Mouse (Mus musculus): ENCODE measurements around the gene Ano6. TPM values are rescaled to one million over a fixed set of nuclear protein-coding genes. Genes with fewer than 3 reads are reported as not detected.

The Ano6 gene
- polyA plus RNA-seq, 1 experiment from 2014 or later: 7.8 TPM

DNA sequence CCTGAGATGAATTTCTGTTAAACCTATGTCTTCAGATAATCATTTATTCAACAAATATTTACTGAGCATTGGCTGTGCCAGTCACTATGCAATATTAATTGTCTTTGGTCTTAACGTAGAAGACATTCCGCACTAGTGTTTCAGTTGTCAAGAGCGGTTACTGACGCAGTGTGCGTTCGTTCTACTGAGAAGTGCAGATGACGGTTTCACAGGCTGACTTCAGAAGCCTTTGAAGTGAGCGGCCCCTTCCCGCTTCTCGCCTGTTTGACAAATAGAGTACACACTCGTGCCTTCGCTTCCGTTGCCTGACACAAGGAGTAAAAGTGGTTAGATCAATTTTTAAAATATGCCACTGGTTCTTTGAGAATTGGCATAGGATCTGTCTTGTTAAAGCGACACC, 113.6 kb downstream of the Ano6 start:
- Histone ChIP-seq H3K9me3 (replicated peaks) (no peaks in the 10 kb centered on the region), H3K9ac (no peak overlapping the region), H3K27me3 (no peaks in the 10 kb centered on the region), H3K4me1 (replicated peaks) (peaks cover 57% of the 10 kb centered on the region), H3K4me2 (no peak overlapping the region), H3K36me3 (no peaks in the 10 kb centered on the region), H3K4me3 (replicated peaks) (no peak overlapping the region), H3K27ac (no peak overlapping the region)
- 83% methylated on average over 14 of the region's 14 CpGs for WGBS (ENCODE audit: insufficient replicate concordance)
- no peak for DNase-seq
- ATAC-seq (ENCODE audit: low read depth): no peak

DNA sequence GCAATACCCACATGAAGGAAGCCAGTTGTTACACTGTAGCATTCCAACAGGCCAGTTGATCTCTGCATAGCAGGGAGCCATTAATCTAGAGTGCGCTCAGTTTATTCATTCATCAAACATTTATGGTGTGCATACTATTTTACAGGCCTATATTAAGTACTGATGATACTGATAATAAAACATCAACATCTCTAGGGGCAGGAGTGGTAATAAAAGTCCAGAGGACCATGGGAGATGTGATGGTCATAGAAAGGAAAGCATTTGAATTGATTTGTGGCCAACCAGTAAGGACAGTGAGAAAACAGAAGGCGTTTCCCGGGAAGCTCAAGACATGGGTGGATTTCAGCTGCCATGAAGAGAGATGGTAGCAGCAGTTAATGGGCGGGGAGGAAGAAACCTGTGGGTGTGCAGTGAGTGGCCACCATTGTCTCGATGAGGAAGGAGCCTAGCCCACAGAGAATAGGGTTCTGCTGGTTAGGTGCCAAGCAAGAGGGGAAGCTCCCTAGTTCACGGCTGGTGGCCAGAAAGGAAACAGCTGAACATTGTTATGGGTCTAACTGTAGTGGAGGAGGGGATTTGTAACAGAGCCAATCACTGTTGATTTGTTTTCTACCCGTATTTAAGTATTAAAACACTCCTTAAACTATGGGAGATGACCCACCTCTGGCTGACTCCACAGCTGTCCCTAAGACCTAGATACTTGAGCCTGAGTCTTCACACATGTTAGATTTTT, 115.5 kb downstream of the Ano6 start:
- DNase-seq (no peak), ATAC-seq (ENCODE audit: low read depth) (no peak)
- peak overlapping the region; percentile 29 for H3K4me2 ChIP-seq
- peak overlapping the region; percentile 23; the same call in 1 of the 2 replicates for H3K9ac ChIP-seq
- H3K9me3 ChIP-seq (replicated peaks): no peaks in the 10 kb centered on the region
- H3K4me3 ChIP-seq (replicated peaks): 0 out of 2 replicates have a peak overlapping the region, but pooled peaks have one; percentile 2
- no peaks in the 10 kb centered on the region for H3K36me3 ChIP-seq
- H3K27me3 ChIP-seq: no peaks in the 10 kb centered on the region
- peak overlapping the region; percentile 37 for H3K27ac ChIP-seq
- 50% methylated on average over 7 of the region's 7 CpGs for WGBS (ENCODE audit: insufficient replicate concordance)
- peaks cover 67% of the 10 kb centered on the region for H3K4me1 ChIP-seq (replicated peaks)

DNA sequence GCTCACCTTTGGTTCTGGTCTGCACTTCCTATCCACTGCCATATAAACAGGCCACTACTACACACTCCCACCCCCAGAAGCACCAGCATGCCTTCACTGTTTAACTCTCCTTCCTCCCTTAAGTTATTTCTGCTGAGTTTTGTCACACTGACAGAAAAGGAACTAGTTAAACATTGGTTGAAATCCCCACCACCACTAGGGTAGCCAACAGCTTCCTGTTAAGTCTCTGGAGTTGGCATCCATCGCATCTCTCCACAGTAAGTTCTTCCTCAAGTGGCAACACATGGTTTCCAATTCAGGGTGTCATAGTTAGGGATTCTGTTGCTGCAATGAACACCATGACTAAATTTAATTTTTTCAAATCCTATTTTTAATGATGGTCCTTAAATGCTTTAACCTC, 116.2 kb downstream of the Ano6 start:
- H3K27ac ChIP-seq: peak overlapping the region; percentile 37

DNA sequence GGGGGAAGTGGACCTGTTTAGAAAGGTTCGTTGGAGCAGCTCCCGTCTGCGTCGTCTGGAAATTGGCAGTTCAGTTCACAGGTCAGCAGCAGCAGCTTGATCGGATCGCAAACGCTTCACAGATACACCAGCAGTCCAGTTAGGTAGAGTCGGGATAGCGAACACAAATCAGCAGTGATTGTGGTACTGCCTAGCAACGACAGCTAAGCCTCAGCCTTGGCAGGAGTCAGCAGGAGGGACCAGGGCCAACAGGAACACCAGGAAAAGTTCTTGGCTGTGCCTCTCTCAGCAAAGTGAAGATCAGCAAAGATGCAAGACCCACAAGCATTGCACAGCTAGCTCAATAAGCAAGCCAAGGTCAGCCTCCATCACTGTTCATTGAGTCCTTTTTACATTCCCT, 116.7 kb downstream of the Ano6 start:
- Histone ChIP-seq H3K4me3 (replicated peaks) (peak overlapping the region; percentile 20; the same call in 1 of the 2 replicates), H3K36me3 (no peaks in the 10 kb centered on the region), H3K9ac (peak overlapping the region; percentile 46; the same call in 1 of the 2 replicates), H3K4me2 (peak overlapping the region; percentile 55), H3K27me3 (no peaks in the 10 kb centered on the region), H3K4me1 (replicated peaks) (peaks cover 64% of the 10 kb centered on the region), H3K27ac (peak overlapping the region; percentile 59), H3K9me3 (replicated peaks) (no peaks in the 10 kb centered on the region)
- no peak for DNase-seq
- 88% methylated on average over 10 of the region's 10 CpGs for WGBS (ENCODE audit: insufficient replicate concordance)
- ATAC-seq (ENCODE audit: low read depth): no peak

More for the DNA sequence above, 116.2 kb downstream of the Ano6 start:
- no peaks in the 10 kb centered on the region for H3K27me3 ChIP-seq
- H3K9me3 ChIP-seq (replicated peaks): no peaks in the 10 kb centered on the region
- 77% methylated on average over 1 of the region's 1 CpGs for WGBS (ENCODE audit: insufficient replicate concordance)
- H3K4me2 ChIP-seq: peak overlapping the region; percentile 29; the same call in 1 of the 2 replicates
- H3K4me3 ChIP-seq (replicated peaks): no peak overlapping the region
- no peaks in the 10 kb centered on the region for H3K36me3 ChIP-seq
- H3K4me1 ChIP-seq (replicated peaks): peaks cover 67% of the 10 kb centered on the region
- no peak for DNase-seq
- no peak for ATAC-seq (ENCODE audit: low read depth)
- H3K9ac ChIP-seq: no peak overlapping the region

DNA sequence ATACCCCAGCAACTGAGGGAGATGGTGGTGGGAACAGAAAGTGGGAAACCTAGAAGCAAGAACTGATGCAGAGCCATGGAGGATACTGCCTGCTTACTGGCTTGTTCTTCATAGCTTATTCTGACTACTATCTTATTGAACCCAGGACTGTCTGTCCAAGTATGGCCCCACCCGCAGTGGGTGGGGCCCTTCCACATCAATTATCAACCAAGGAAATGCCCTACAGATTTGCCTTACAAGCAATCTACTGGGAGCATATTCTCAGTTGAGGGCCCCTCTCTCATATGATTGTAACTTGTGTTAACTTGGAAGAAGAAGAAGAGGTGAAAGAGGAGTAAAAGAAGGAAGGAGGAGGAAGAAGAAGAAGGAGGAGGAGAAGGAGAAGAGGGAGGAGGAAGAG, 117.3 kb downstream of the Ano6 start:
- DNase-seq: peak; percentile 65
- Histone ChIP-seq H3K27ac (peak overlapping the region; percentile 71), H3K9ac (peak overlapping the region; percentile 46; the same call in 1 of the 2 replicates), H3K36me3 (0 out of 2 replicates have a peak, but pooled peaks cover 2% of the 10 kb centered on the region), H3K4me3 (replicated peaks) (peak overlapping the region; percentile 20), H3K4me2 (peak overlapping the region; percentile 55), H3K4me1 (replicated peaks) (peaks cover 59% of the 10 kb centered on the region), H3K27me3 (no peaks in the 10 kb centered on the region), H3K9me3 (replicated peaks) (no peaks in the 10 kb centered on the region)
- ATAC-seq (ENCODE audit: low read depth): peak; percentile 96
- 30% methylated on average over 1 of the region's 1 CpGs for WGBS (ENCODE audit: insufficient replicate concordance)

DNA sequence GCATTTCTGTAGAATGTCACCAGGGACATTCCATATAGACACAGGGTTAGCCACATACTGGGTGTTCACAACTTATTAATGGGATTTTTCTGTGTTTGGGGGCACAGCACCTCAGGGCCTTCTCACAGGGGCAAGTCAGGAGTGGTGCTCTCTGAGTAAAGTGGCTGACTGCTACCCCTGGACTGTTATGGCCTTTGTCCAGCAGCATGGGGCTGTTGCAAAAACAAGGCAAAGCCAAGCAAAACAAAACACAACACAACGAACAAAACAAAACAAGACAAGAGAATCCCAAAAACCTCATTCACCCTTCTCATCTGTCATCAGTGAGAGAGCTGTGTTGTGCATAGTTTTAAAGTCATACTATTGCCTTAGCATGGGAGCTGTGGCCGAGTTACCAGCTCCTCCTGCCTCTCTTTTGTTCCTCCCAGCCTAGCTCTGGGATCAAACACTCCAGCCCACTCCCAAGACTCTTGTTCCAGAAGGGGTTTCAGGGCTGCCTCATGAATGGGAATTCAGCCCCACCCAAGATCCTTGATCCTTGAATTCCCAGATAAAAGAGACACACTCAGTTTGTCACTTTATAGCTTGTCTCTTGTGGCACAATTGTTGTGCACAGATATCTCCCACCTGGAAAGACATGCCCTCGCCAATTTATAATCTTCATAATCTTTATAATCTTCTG, 119.6 kb downstream of the Ano6 start:
- Histone ChIP-seq H3K9ac (no peak overlapping the region), H3K27ac (no peak overlapping the region), H3K36me3 (0 out of 2 replicates have a peak, but pooled peaks cover 2% of the 10 kb centered on the region), H3K27me3 (no peaks in the 10 kb centered on the region), H3K4me3 (replicated peaks) (no peak overlapping the region), H3K4me2 (no peak overlapping the region), H3K4me1 (replicated peaks) (peaks cover 51% of the 10 kb centered on the region), H3K9me3 (replicated peaks) (no peaks in the 10 kb centered on the region)
- no peak for DNase-seq
- ATAC-seq (ENCODE audit: low read depth): no peak
- WGBS (ENCODE audit: insufficient replicate concordance): 59% methylated on average over 3 of the region's 3 CpGs

DNA sequence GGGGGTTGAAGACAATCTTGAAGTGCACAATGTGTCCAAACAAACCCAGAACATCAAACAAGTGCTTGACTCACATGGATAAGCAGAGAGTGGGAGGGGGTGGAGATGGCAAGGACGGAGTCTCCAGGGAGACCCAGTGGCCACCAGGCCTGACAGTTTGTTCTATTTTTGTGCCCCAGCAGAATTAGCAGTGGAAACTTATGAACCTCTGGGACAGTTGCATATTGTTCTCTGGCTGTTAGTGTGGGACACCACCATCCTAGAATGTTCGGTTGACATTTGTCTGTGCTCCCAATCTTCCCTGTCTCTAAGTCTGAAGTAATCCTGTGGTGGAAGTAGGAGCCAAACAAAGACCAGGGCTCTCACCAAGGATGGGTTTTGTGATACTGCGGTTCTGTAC, 124.3 kb downstream of the Ano6 start:
- Histone ChIP-seq H3K4me1 (replicated peaks) (peaks cover 35% of the 10 kb centered on the region), H3K4me2 (no peak overlapping the region), H3K27ac (0 out of 2 replicates have a peak overlapping the region, but pooled peaks have one; percentile 21), H3K9ac (no peak overlapping the region), H3K36me3 (0 out of 2 replicates have a peak, but pooled peaks cover 7% of the 10 kb centered on the region), H3K4me3 (replicated peaks) (no peak overlapping the region), H3K9me3 (replicated peaks) (no peaks in the 10 kb centered on the region), H3K27me3 (no peaks in the 10 kb centered on the region)
- WGBS (ENCODE audit: insufficient replicate concordance): 75% methylated on average over 3 of the region's 3 CpGs
- ATAC-seq (ENCODE audit: low read depth) (no peak), DNase-seq (no peak)

DNA sequence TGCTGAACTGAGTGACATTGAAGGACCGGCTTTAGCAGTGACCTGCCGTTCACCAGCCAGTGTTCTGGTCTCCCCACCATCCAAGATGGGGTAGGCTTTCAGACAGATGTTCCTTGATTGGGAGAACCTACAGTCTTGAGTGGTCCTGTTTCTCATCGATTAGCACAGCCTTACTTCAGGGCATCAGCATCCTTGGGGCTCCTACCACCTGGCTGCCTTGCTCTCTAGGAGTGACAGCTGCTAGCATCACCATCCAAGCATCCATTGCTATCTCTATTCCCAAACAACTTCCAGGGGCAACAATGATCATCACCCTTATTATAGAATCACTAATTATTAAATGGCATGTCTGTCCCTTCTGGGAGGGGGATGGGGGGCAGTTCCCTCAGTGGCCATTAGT, 124.8 kb downstream of the Ano6 start:
- ATAC-seq (ENCODE audit: low read depth) (no peak), DNase-seq (no peak)
- Histone ChIP-seq H3K4me1 (replicated peaks) (peaks cover 34% of the 10 kb centered on the region), H3K9me3 (replicated peaks) (no peaks in the 10 kb centered on the region), H3K4me2 (no peak overlapping the region), H3K9ac (no peak overlapping the region), H3K4me3 (replicated peaks) (no peak overlapping the region), H3K27me3 (no peaks in the 10 kb centered on the region), H3K36me3 (0 out of 2 replicates have a peak, but pooled peaks cover 7% of the 10 kb centered on the region), H3K27ac (0 out of 2 replicates have a peak overlapping the region, but pooled peaks have one; percentile 21)
- WGBS (ENCODE audit: insufficient replicate concordance): 81% methylated on average over 3 of the region's 3 CpGs

DNA sequence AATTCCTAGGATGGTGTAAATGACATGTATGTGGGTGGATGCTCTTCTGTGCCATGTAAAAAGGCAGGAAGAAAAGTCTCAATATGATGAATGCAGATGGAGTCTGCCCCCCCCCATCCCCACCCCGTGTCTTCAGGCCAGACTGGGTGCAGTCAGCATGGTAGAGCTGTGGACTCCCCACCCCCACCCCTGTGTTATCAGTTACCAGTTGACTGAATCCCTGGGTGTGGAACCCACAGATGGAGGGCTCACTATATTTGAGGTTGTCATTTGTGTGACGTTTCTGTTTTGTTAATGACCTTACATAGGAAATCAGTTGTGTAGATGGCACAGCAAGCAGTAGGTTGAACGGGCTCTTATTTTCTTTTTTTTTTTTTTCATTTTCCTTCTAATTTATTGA, 126.7 kb downstream of the Ano6 start:
- Histone ChIP-seq H3K4me3 (replicated peaks) (no peak overlapping the region), H3K9me3 (replicated peaks) (no peaks in the 10 kb centered on the region), H3K4me1 (replicated peaks) (peaks cover 42% of the 10 kb centered on the region), H3K4me2 (peak overlapping the region; percentile 24), H3K27ac (peak overlapping the region; percentile 59; the same call in 1 of the 2 replicates), H3K27me3 (no peaks in the 10 kb centered on the region), H3K9ac (0 out of 2 replicates have a peak overlapping the region, but pooled peaks have one; percentile 35), H3K36me3 (0 out of 2 replicates have a peak, but pooled peaks cover 7% of the 10 kb centered on the region)
- 21% methylated on average over 3 of the region's 3 CpGs for WGBS (ENCODE audit: insufficient replicate concordance)
- ATAC-seq (ENCODE audit: low read depth): peak; percentile 99
- DNase-seq: peak; percentile 22

DNA sequence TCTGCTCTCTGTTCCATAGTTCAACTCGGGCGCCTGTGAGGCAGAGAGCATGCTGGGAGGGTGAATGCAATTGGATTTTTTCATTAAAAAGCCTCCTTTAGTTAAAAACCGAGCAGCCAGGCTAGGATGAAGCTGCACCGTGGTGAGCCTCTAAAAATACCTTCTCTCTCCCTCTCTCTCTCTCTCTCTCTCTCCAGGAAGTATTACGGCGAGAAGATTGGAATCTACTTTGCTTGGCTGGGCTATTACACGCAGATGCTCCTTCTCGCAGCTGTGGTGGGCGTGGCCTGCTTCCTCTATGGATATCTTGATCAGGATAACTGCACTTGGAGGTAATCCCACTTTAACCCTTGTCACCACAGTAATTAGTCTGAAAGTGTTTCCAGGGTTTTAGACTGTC, 129.4 kb downstream of the Ano6 start:
- Histone ChIP-seq H3K27me3 (no peaks in the 10 kb centered on the region), H3K9ac (no peak overlapping the region), H3K4me3 (replicated peaks) (no peak overlapping the region), H3K4me2 (no peak overlapping the region), H3K4me1 (replicated peaks) (peaks cover 45% of the 10 kb centered on the region), H3K36me3 (0 out of 2 replicates have a peak, but pooled peaks cover 5% of the 10 kb centered on the region), H3K9me3 (replicated peaks) (no peaks in the 10 kb centered on the region), H3K27ac (no peak overlapping the region; the same call in 1 of the 2 replicates)
- no peak for ATAC-seq (ENCODE audit: low read depth)
- DNase-seq: no peak
- WGBS (ENCODE audit: insufficient replicate concordance): 36% methylated on average over 9 of the region's 9 CpGs

DNA sequence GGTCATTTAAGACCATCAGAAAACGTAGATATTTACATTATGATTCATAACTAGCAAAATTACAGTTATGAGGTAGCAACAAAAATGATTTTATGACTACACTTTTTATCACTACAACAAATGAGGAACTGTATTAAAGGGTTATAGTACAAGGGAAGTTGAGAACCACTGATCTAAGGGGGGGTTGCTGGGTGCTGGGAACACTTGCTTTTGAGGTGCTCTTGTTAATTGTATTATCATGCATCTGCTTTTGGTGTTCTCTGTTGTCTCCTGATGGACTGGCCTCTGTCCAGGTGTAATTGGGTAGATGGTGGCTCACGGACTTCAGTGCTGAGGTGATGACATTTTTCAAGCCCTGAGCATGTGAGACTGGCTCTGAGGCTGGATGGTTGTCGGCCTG, 130.4 kb downstream of the Ano6 start:
- ATAC-seq (ENCODE audit: low read depth) (no peak), DNase-seq (no peak)
- Histone ChIP-seq H3K27me3 (no peaks in the 10 kb centered on the region), H3K36me3 (0 out of 2 replicates have a peak, but pooled peaks cover 5% of the 10 kb centered on the region), H3K4me2 (no peak overlapping the region), H3K4me1 (replicated peaks) (peaks cover 51% of the 10 kb centered on the region), H3K9ac (no peak overlapping the region), H3K27ac (no peak overlapping the region), H3K4me3 (replicated peaks) (no peak overlapping the region), H3K9me3 (replicated peaks) (no peaks in the 10 kb centered on the region)
- 75% methylated on average over 3 of the region's 3 CpGs for WGBS (ENCODE audit: insufficient replicate concordance)

Measured in liver, embryonic 13.5 days (tissue).